Mouse (Mus musculus) heart, embryonic 13.5 days (tissue): ENCODE results near the gene Sult2b1. TPM values are rescaled to one million over a fixed set of nuclear protein-coding genes. Genes with fewer than 3 reads are reported as not detected.

Experiments used
- ATAC-seq: fragments of 200-750 bp; cut with Nextera tagmentation; 2 replicates; pipeline ENCODE4 v1.8.0; 2017; ENCODE audit warnings: moderate TSS enrichment; ENCODE audit not compliant: insufficient number of reproducible peaks, low FRiP score, low TSS enrichment; ENCODE audit errors: extremely low read depth
- H3K27ac ChIP-seq: fragments of 300-500 bp; sonication (generic); replicated peaks from 2 replicates; pipeline ENCODE4 v1.5.1; 2015; ENCODE audit warnings: moderate library complexity, mild to moderate bottlenecking, inconsistent platforms
- H3K27me3 ChIP-seq: fragments of 300-500 bp; sonication (generic); replicated peaks from 2 replicates; pipeline ENCODE4 v1.6.1; 2015; ENCODE audit warnings: mild to moderate bottlenecking, inconsistent platforms
- H3K36me3 ChIP-seq: fragments of 300-500 bp; sonication (generic); 2 replicates; pipeline ENCODE4 v1.6.1; 2015; ENCODE audit warnings: mild to moderate bottlenecking, inconsistent platforms
- H3K4me1 ChIP-seq: fragments of 300-500 bp; sonication (generic); 2 replicates; pipeline ENCODE4 v1.6.1; 2015; ENCODE audit warnings: inconsistent platforms
- H3K4me2 ChIP-seq: fragments of 300-500 bp; sonication (generic); 2 replicates; pipeline ENCODE4 v1.6.1; 2015; ENCODE audit warnings: inconsistent platforms, mild to moderate bottlenecking, moderate library complexity
- H3K4me3 ChIP-seq: fragments of 300-500 bp; sonication (generic); 2 replicates; pipeline ENCODE4 v1.5.1; 2015; ENCODE audit warnings: moderate library complexity, mild to moderate bottlenecking, inconsistent platforms
- H3K9ac ChIP-seq: fragments of 300-500 bp; sonication (generic); 2 replicates; pipeline ENCODE4 v1.6.1; 2015; ENCODE audit warnings: inconsistent platforms, mild to moderate bottlenecking, moderate library complexity
- H3K9me3 ChIP-seq: fragments of 300-500 bp; sonication (generic); 2 replicates; pipeline ENCODE4 v1.6.1; 2016; ENCODE audit warnings: inconsistent platforms
- WGBS: fragments of 180-500 bp; shearing (Covaris S2); methylation state at CpG from one replicate; pipeline ENCODE4 v1.1.7; 2015; ENCODE audit warnings: mixed read lengths; 5-methylcytosine and 5-hydroxymethylcytosine counted together
- polyA plus RNA-seq: library from polyadenylated mRNA; unstranded; fragments of >200 nt; fragmentation: Nextera tagmentation; extraction: Ambion mirVana; gene quantifications from 2 replicates; pipeline ENCODE4 v1.2.1, GENCODE M21; 2015

The Sult2b1 gene
- 0.24 and 0.38 TPM in 2 replicates for polyA plus RNA-seq

GRCm38 (mm10) chr7:45784524-45785372 lies at the start of gene Sult2b1:
Sult2b1 (minus strand) TSS chr7:45784669.
- Histone ChIP-seq H3K4me2 (peak within 1 kb of the TSS; percentile 84), H3K4me3 (peak within 1 kb of the TSS; percentile 67), H3K9me3 (no peaks in the 10 kb centered on the region), H3K27ac (no peak within 1 kb of the TSS), H3K9ac (peak within 1 kb of the TSS; percentile 83), H3K36me3 (0 out of 2 replicates have a peak, but pooled peaks cover 5% of the 10 kb centered on the region), H3K27me3 (peaks cover 79% of the 10 kb centered on the region), H3K4me1 (peaks cover 30% of the 10 kb centered on the region)
- no peak; the same call in 1 of the 2 replicates for ATAC-seq
- 27% methylated on average over 20 of the region's 20 CpGs for WGBS

- 2% methylated on average over 31 of the region's 31 CpGs for whole genome bisulfite sequencing
- Histone ChIP-seq H3K27ac (no peak overlapping the region), H3K27me3 (peaks cover 60% of the 10 kb centered on the region), H3K4me1 (peaks cover 26% of the 10 kb centered on the region), H3K9me3 (no peaks in the 10 kb centered on the region), H3K4me2 (peak overlapping the region; percentile 69), H3K4me3 (peak overlapping the region; percentile 54), H3K9ac (peak overlapping the region; percentile 75), H3K36me3 (peaks cover 8% of the 10 kb centered on the region)
- no peak for ATAC-seq
These were observed 49.5 kb upstream of the Sult2b1 start for GRCm38 (mm10) chr7:45833924-45834323.

GRCm38 (mm10) chr7:45833148-45833790 lies 48.8 kb upstream of the Sult2b1 start:
- Histone ChIP-seq H3K4me2 (peak overlapping the region; percentile 69), H3K4me1 (peaks cover 26% of the 10 kb centered on the region), H3K27ac (no peak overlapping the region), H3K4me3 (peak overlapping the region; percentile 54), H3K9me3 (no peaks in the 10 kb centered on the region), H3K36me3 (peaks cover 14% of the 10 kb centered on the region), H3K9ac (peak overlapping the region; percentile 75), H3K27me3 (peaks cover 60% of the 10 kb centered on the region)
- under 1% methylated on average over 72 of the region's 86 CpGs for WGBS
- no peak for ATAC-seq

- H3K36me3 ChIP-seq = peaks cover 23% of the 10 kb centered on the region
- WGBS = 7% methylated on average over 30 of the region's 30 CpGs
- no peak overlapping the region for H3K27ac ChIP-seq
- peak overlapping the region; percentile 69 for H3K4me2 ChIP-seq
- no peaks in the 10 kb centered on the region for H3K9me3 ChIP-seq
- H3K4me1 ChIP-seq = peaks cover 26% of the 10 kb centered on the region
- H3K9ac ChIP-seq = peak overlapping the region; percentile 75; the same call in 1 of the 2 replicates
- peaks cover 60% of the 10 kb centered on the region for H3K27me3 ChIP-seq
- peak overlapping the region; percentile 54 for H3K4me3 ChIP-seq
- ATAC-seq = no peak
These were observed 48.0 kb upstream of the Sult2b1 start for GRCm38 (mm10) chr7:45832428-45832827.

- H3K27me3 ChIP-seq = peaks cover 51% of the 10 kb centered on the region
- H3K9me3 ChIP-seq = no peaks in the 10 kb centered on the region
- WGBS = 17% methylated on average over 5 of the region's 5 CpGs
- peaks cover 26% of the 10 kb centered on the region for H3K4me1 ChIP-seq
- no peak overlapping the region for H3K27ac ChIP-seq
- peaks cover 36% of the 10 kb centered on the region for H3K36me3 ChIP-seq
- peak overlapping the region; percentile 89 for H3K9ac ChIP-seq
- H3K4me2 ChIP-seq = peak overlapping the region; percentile 91
- H3K4me3 ChIP-seq = peak overlapping the region; percentile 95
- no peak for ATAC-seq
These were observed 46.7 kb upstream of the Sult2b1 start for GRCm38 (mm10) chr7:45831128-45831525.

GRCm38 (mm10) chr7:45830427-45831127 lies 46.1 kb upstream of the Sult2b1 start, which contains the start of gene Grwd1:
Grwd1 (minus strand) TSS chr7:45830944.
- peak within 1 kb of the TSS; percentile 91 for H3K4me2 ChIP-seq
- H3K27me3 ChIP-seq = peaks cover 46% of the 10 kb centered on the region
- H3K4me1 ChIP-seq = peaks cover 26% of the 10 kb centered on the region
- ATAC-seq = peak; percentile 31; the same call in 1 of the 2 replicates
- H3K36me3 ChIP-seq = peaks cover 41% of the 10 kb centered on the region
- peak within 1 kb of the TSS; percentile 89 for H3K9ac ChIP-seq
- peak within 1 kb of the TSS; percentile 95 for H3K4me3 ChIP-seq
- no peaks in the 10 kb centered on the region for H3K9me3 ChIP-seq
- peak within 1 kb of the TSS; percentile 66; the same call in 1 of the 2 replicates for H3K27ac ChIP-seq
- under 1% methylated on average over 35 of the region's 35 CpGs for WGBS

GRCm38 (mm10) chr7:45826631-45827030 lies 42.2 kb upstream of the Sult2b1 start:
- Histone ChIP-seq H3K36me3 (peaks cover 73% of the 10 kb centered on the region), H3K9ac (no peak overlapping the region), H3K27ac (no peak overlapping the region), H3K4me1 (peaks cover 11% of the 10 kb centered on the region), H3K4me3 (no peak overlapping the region), H3K4me2 (no peak overlapping the region), H3K9me3 (no peaks in the 10 kb centered on the region), H3K27me3 (peaks cover 7% of the 10 kb centered on the region)
- no peak for ATAC-seq
- WGBS = 84% methylated on average over 7 of the region's 7 CpGs

GRCm38 (mm10) chr7:45824598-45824997 lies 40.1 kb upstream of the Sult2b1 start, which contains the start of gene Kcnj14:
Kcnj14 (minus strand) TSS chr7:45824782.
- Histone ChIP-seq H3K4me3 (no peak within 1 kb of the TSS), H3K36me3 (peaks cover 72% of the 10 kb centered on the region)
- 55% methylated on average over 7 of the region's 7 CpGs for WGBS

GRCm38 (mm10) chr7:45820913-45821312 lies 36.4 kb upstream of the Sult2b1 start:
- H3K27me3 ChIP-seq = peaks cover 26% of the 10 kb centered on the region
- no peak overlapping the region for H3K4me3 ChIP-seq
- no peak for ATAC-seq
- peaks cover 35% of the 10 kb centered on the region for H3K36me3 ChIP-seq
- H3K9me3 ChIP-seq = no peaks in the 10 kb centered on the region
- no peak overlapping the region for H3K9ac ChIP-seq
- H3K4me1 ChIP-seq = no peaks in the 10 kb centered on the region
- no peak overlapping the region for H3K4me2 ChIP-seq
- H3K27ac ChIP-seq = no peak overlapping the region

More at GRCm38 (mm10) chr7:45824598-45824997, 40.1 kb upstream of the Sult2b1 start, which contains the start of gene Kcnj14:
- peaks cover 1% of the 10 kb centered on the region for H3K4me1 ChIP-seq
- H3K4me2 ChIP-seq = no peak within 1 kb of the TSS
- 0 out of 2 replicates have a peak within 1 kb of the TSS, but pooled peaks have one; percentile 40 for H3K9ac ChIP-seq
- H3K9me3 ChIP-seq = no peaks in the 10 kb centered on the region
- H3K27ac ChIP-seq = no peak within 1 kb of the TSS
- no peak for ATAC-seq
- H3K27me3 ChIP-seq = peaks cover 13% of the 10 kb centered on the region

- 11% methylated on average over 25 of the region's 25 CpGs for WGBS
- H3K9me3 ChIP-seq = no peaks in the 10 kb centered on the region
- H3K4me3 ChIP-seq = peak overlapping the region; percentile 32
- H3K36me3 ChIP-seq = peaks cover 24% of the 10 kb centered on the region
- peak overlapping the region; percentile 53 for H3K4me2 ChIP-seq
- peak overlapping the region; percentile 21; the same call in 1 of the 2 replicates for H3K9ac ChIP-seq
- peaks cover 26% of the 10 kb centered on the region for H3K27me3 ChIP-seq
- peaks cover 8% of the 10 kb centered on the region for H3K4me1 ChIP-seq
- H3K27ac ChIP-seq = no peak overlapping the region
- no peak for ATAC-seq
These were observed 35.4 kb upstream of the Sult2b1 start for GRCm38 (mm10) chr7:45819843-45820242.

GRCm38 (mm10) chr7:45815984-45816351 lies 31.5 kb upstream of the Sult2b1 start:
- Histone ChIP-seq H3K4me3 (no peak overlapping the region), H3K27ac (no peak overlapping the region), H3K27me3 (peaks cover 26% of the 10 kb centered on the region), H3K4me2 (no peak overlapping the region), H3K9ac (no peak overlapping the region), H3K9me3 (no peaks in the 10 kb centered on the region), H3K36me3 (peaks cover 20% of the 10 kb centered on the region), H3K4me1 (peaks cover 29% of the 10 kb centered on the region)
- no peak for ATAC-seq
- WGBS = 60% methylated on average over 2 of the region's 2 CpGs
